Comparison of ENCODE assay signal across 8 mouse cellular contexts in genomic region chrX:108833381-108834020, GRCm38 (mm10). TPM values are rescaled to one million over a fixed set of nuclear protein-coding genes. Genes with fewer than 3 reads are reported as not detected.
DNase-seq lines count a peak whose midpoint lies in the region; ATAC-seq and TF ChIP-seq lines count a peak whose summit lies in the region.

No protein-coding gene starts in this region.

- TF ChIP-seq CTCF in lung, postnatal 0 days (IDR thresholded peaks at IDR 0.05): no peak

- 18% methylated on average over 19 of the region's 21 CpGs for WGBS in forebrain, embryonic 13.5 days
- WGBS in lung, postnatal 0 days: 13% methylated on average over 18 of the region's 21 CpGs

- H3K9me3 ChIP-seq in forebrain, embryonic 13.5 days (replicated peaks): no peaks in the 10 kb centered on the region
- no peaks in the 10 kb centered on the region for H3K9me3 ChIP-seq in lung, postnatal 0 days (ENCODE audit: low read length)

- no peaks in the 10 kb centered on the region for H3K4me1 ChIP-seq in forebrain, embryonic 13.5 days
- no peaks in the 10 kb centered on the region; the same call in 1 of the 2 replicates for H3K4me1 ChIP-seq in lung, postnatal 0 days (ENCODE audit: insufficient read depth, low read depth, low read length)

- peak; percentile 11 for DNase-seq in MN1 (ENCODE audit: low spot score)
- peak; percentile 23 for DNase-seq in cerebellum, adult 11 months
- peak; percentile 18 to 23 for DNase-seq in heart, postnatal 36 days
- peak; percentile 6 for DNase-seq in layer of hippocampus, adult 8-10 months (ENCODE audit: low spot score in 2 of 2)
- peak; percentile 41 for DNase-seq in lung, postnatal 0 days (ENCODE audit: low spot score)
- DNase-seq in right cerebral cortex, adult 18-20 months: peak; percentile 4
- DNase-seq in urinary bladder, postnatal 25 days (ENCODE audit: low spot score): peak; percentile 9

- intact Hi-C loops in heart, postnatal 36 days (cut with DNase I): loop anchor here (2.0 kb wide), 1 partner anchor 179 kb away; the partner anchor contains the start of gene Hmgn5

- H3K27ac ChIP-seq in forebrain, embryonic 13.5 days: peak overlapping the region; percentile 82
- peak overlapping the region; percentile 84 for H3K27ac ChIP-seq in lung, postnatal 0 days (ENCODE audit: low read length)

- peak; percentile 44 for ATAC-seq in forebrain, embryonic 13.5 days
- no peak for ATAC-seq in lung, postnatal 0 days

- no peaks in the 10 kb centered on the region for H3K27me3 ChIP-seq in forebrain, embryonic 13.5 days
- no peaks in the 10 kb centered on the region for H3K27me3 ChIP-seq in lung, postnatal 0 days (replicated peaks; ENCODE audit: insufficient read depth, low read length)

- H3K9ac ChIP-seq in forebrain, embryonic 13.5 days: peak overlapping the region; percentile 73
- peak overlapping the region; percentile 48 for H3K9ac ChIP-seq in lung, postnatal 0 days (replicated peaks; ENCODE audit: low read depth)

- no peaks in the 10 kb centered on the region for H3K36me3 ChIP-seq in forebrain, embryonic 13.5 days (ENCODE audit: poor library complexity, severe bottlenecking)
- no peaks in the 10 kb centered on the region for H3K36me3 ChIP-seq in lung, postnatal 0 days (ENCODE audit: insufficient read depth, low read length)

- peak overlapping the region; percentile 56 for H3K4me2 ChIP-seq in forebrain, embryonic 13.5 days
- peak overlapping the region; percentile 57 for H3K4me2 ChIP-seq in lung, postnatal 0 days (replicated peaks; ENCODE audit: low read depth, low read length)

- H3K4me3 ChIP-seq in forebrain, embryonic 13.5 days: peak overlapping the region; percentile 56
- H3K4me3 ChIP-seq in lung, postnatal 0 days (ENCODE audit: low read depth, low read length): peak overlapping the region; percentile 62

- no peak for TF ChIP-seq EP300 in lung, postnatal 0 days (IDR thresholded peaks at IDR 0.05)

RNA-seq across cellular contexts. Expression of gene Brwd3, which starts 0.7 kb away (rescaled TPM):
- polyA plus RNA-seq in forebrain, embryonic 13.5 days (2015; fragmentation: Nextera tagmentation; extraction: Ambion mirVana): 4.0 and 5.2 TPM in 2 replicates
- 1 to 10 TPM; 5.3 to 5.4 TPM for total RNA-seq in heart, postnatal 36 days (2021)
- total RNA-seq in layer of hippocampus, adult 8-10 months (2022): 10 to 100 TPM; 10.7 to 15.0 (median 13.2) TPM
- 2.2 and 2.9 TPM in 2 replicates for polyA plus RNA-seq in lung, postnatal 0 days (2015; fragmentation: Nextera tagmentation; extraction: Ambion mirVana)
